Mouse (Mus musculus): ENCODE data around the gene Ntn5. TPM values are rescaled to one million over a fixed set of nuclear protein-coding genes. Genes with fewer than 3 reads are reported as not detected.

Ntn5 gene
- polyA plus RNA-seq, 1 experiment from 2014 or later: 0.94 TPM

DNA sequence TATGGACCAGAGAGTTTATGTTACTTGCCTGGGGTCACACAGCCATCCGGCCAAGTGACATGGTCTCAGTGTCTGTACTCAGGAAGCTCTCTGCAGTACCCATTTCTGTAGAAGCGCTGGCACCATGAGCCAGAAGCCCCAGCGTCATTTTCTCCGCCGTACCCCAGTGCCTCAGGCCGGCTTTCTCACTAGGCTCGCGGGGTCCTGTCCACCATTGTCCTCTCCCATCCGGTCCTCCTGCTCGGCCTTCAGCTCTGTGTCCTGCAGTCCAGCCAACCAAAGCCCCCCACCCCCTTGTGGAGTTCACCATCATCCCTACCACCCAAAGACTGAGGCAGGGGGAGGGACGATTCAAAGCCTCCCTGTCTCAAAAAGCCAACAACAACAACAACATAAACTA is 17.8 kb downstream of the Ntn5 start:
- Histone ChIP-seq H3K4me1 (ENCODE audit: control insufficient read depth, insufficient read depth, low read depth, low read length) (peaks cover 40% of the 10 kb centered on the region), H3K27me3 (replicated peaks; ENCODE audit: control insufficient read depth, insufficient read depth, low read length) (0 out of 2 replicates have a peak, but pooled peaks cover 2% of the 10 kb centered on the region), H3K9me3 (ENCODE audit: control insufficient read depth, low read length) (no peaks in the 10 kb centered on the region), H3K4me3 (ENCODE audit: low read length) (no peak overlapping the region), H3K9ac (ENCODE audit: low read depth, low read length) (no peak overlapping the region), H3K36me3 (ENCODE audit: control insufficient read depth, insufficient read depth, low read length) (no peaks in the 10 kb centered on the region), H3K27ac (ENCODE audit: low read depth, low read length) (no peak overlapping the region), H3K4me2 (ENCODE audit: low read length) (peak overlapping the region; percentile 62)
- 85% methylated on average over 11 of the region's 11 CpGs for WGBS
- no peak for ATAC-seq

DNA sequence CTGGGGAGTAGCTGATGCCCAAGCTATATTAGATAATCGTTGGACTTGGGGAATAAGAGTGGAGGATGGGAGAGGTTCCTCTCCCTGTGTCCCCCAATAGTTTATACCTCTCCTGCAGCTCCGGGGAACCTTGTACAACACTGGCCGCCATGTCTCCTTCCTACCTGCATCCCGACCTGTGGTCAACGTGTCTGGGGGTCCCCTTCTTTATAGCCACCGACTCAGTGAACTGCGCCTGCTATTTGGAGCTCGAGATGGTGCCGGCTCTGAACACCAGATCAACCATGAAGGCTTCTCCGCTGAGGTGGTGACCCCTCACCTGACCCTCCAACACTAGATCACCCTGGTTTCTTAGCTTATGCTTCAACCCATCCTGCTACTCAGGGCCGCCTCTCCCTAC is 18.5 kb downstream of the Ntn5 start:
- Histone ChIP-seq H3K9me3 (ENCODE audit: control insufficient read depth, low read length) (no peaks in the 10 kb centered on the region), H3K4me2 (ENCODE audit: low read length) (no peak overlapping the region), H3K36me3 (ENCODE audit: control insufficient read depth, insufficient read depth, low read length) (no peaks in the 10 kb centered on the region), H3K27ac (ENCODE audit: low read depth, low read length) (no peak overlapping the region), H3K4me1 (ENCODE audit: control insufficient read depth, insufficient read depth, low read depth, low read length) (peaks cover 47% of the 10 kb centered on the region), H3K27me3 (replicated peaks; ENCODE audit: control insufficient read depth, insufficient read depth, low read length) (0 out of 2 replicates have a peak, but pooled peaks cover 2% of the 10 kb centered on the region), H3K9ac (ENCODE audit: low read depth, low read length) (no peak overlapping the region), H3K4me3 (ENCODE audit: low read length) (no peak overlapping the region)
- WGBS: 87% methylated on average over 11 of the region's 11 CpGs
- ATAC-seq: no peak

- Histone ChIP-seq H3K4me2 (ENCODE audit: low read length) (peak overlapping the region; percentile 98), H3K9ac (ENCODE audit: low read depth, low read length) (no peak overlapping the region), H3K27me3 (replicated peaks; ENCODE audit: control insufficient read depth, insufficient read depth, low read length) (0 out of 2 replicates have a peak, but pooled peaks cover 2% of the 10 kb centered on the region), H3K4me1 (ENCODE audit: control insufficient read depth, insufficient read depth, low read depth, low read length) (peaks cover 54% of the 10 kb centered on the region), H3K9me3 (ENCODE audit: control insufficient read depth, low read length) (no peaks in the 10 kb centered on the region), H3K4me3 (ENCODE audit: low read length) (no peak overlapping the region), H3K36me3 (ENCODE audit: control insufficient read depth, insufficient read depth, low read length) (no peaks in the 10 kb centered on the region), H3K27ac (ENCODE audit: low read depth, low read length) (no peak overlapping the region; the same call in 1 of the 2 replicates)
- ATAC-seq: no peak
- WGBS: 89% methylated on average over 17 of the region's 17 CpGs
Observed at GRCm38 (mm10) chr7:45702809-45703520, 19.1 kb downstream of the Ntn5 start.

DNA sequence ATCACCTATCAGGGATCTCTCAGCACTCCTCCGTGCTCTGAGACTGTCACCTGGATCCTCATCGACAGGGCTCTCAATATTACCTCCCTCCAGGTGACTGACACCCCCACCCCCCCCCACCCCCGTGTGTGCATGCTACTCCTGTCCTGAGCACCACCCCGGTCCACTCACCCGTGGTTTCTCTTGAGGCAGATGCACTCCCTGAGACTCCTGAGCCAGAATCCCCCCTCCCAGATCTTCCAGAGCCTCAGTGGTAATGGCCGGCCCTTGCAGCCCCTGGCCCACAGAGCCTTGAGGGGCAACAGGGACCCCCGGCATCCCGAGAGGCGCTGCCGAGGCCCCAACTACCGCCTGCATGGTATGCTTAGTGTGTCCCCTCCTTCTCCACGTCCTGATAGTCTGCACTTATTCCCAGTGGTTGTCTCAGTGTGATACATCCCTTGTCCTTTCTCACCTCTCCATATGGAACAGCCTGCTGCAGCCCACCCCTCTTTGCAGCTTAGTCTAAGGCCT is 19.8 kb downstream of the Ntn5 start:
- Histone ChIP-seq H3K4me1 (ENCODE audit: control insufficient read depth, insufficient read depth, low read depth, low read length) (peaks cover 60% of the 10 kb centered on the region), H3K27me3 (replicated peaks; ENCODE audit: control insufficient read depth, insufficient read depth, low read length) (no peaks in the 10 kb centered on the region), H3K36me3 (ENCODE audit: control insufficient read depth, insufficient read depth, low read length) (no peaks in the 10 kb centered on the region), H3K9me3 (ENCODE audit: control insufficient read depth, low read length) (no peaks in the 10 kb centered on the region), H3K4me2 (ENCODE audit: low read length) (peak overlapping the region; percentile 98), H3K4me3 (ENCODE audit: low read length) (peak overlapping the region; percentile 62), H3K9ac (ENCODE audit: low read depth, low read length) (peak overlapping the region; percentile 64), H3K27ac (ENCODE audit: low read depth, low read length) (peak overlapping the region; percentile 83)
- 35% methylated on average over 12 of the region's 12 CpGs for whole genome bisulfite sequencing
- no peak; the same call in 1 of the 2 replicates for ATAC-seq

DNA sequence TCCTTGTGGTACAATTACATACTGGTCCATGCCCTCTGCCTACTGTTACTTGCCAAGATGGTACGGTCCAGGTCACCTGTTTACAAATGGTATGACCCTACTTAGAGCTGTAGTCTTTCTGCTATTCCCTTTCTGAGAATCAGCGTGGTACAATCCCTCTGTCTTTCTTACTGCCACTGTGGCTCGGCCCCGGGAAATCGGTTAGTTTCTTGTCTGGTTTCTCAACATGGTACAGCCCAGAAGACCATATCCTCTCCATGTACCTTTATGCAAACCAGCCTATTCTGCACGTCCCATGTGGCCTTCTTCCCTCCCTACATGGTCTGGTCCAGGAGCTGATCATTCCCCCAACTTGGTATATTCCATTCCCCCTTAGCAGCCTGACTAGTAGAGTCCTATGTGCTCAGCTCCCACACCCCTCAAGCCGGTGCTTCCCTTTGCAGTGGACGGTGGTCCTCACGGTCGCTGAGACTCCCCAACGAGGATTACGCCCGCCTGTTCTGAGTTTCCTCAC is 20.3 kb downstream of the Ntn5 start:
- no peaks in the 10 kb centered on the region for H3K9me3 ChIP-seq (ENCODE audit: control insufficient read depth, low read length)
- peak overlapping the region; percentile 64 for H3K9ac ChIP-seq (ENCODE audit: low read depth, low read length)
- WGBS: 1% methylated on average over 13 of the region's 13 CpGs
- H3K4me1 ChIP-seq (ENCODE audit: control insufficient read depth, insufficient read depth, low read depth, low read length): peaks cover 64% of the 10 kb centered on the region
- peak overlapping the region; percentile 62 for H3K4me3 ChIP-seq (ENCODE audit: low read length)
- H3K27ac ChIP-seq (ENCODE audit: low read depth, low read length): peak overlapping the region; percentile 83
- ATAC-seq: peak; percentile 56
- H3K4me2 ChIP-seq (ENCODE audit: low read length): peak overlapping the region; percentile 98
- H3K27me3 ChIP-seq (replicated peaks; ENCODE audit: control insufficient read depth, insufficient read depth, low read length): no peaks in the 10 kb centered on the region
- no peaks in the 10 kb centered on the region for H3K36me3 ChIP-seq (ENCODE audit: control insufficient read depth, insufficient read depth, low read length)

GRCm38 (mm10) chr7:45704730-45705442 is 21.1 kb downstream of the Ntn5 start, which contains the start of gene Dbp:
Dbp (plus strand) TSS chr7:45705088.
- WGBS: 0% methylated on average over 36 of the region's 36 CpGs
- Histone ChIP-seq H3K4me2 (ENCODE audit: low read length) (peak within 1 kb of the TSS; percentile 98), H3K9ac (ENCODE audit: low read depth, low read length) (peak within 1 kb of the TSS; percentile 77), H3K9me3 (ENCODE audit: control insufficient read depth, low read length) (no peaks in the 10 kb centered on the region), H3K4me1 (ENCODE audit: control insufficient read depth, insufficient read depth, low read depth, low read length) (peaks cover 72% of the 10 kb centered on the region), H3K27me3 (replicated peaks; ENCODE audit: control insufficient read depth, insufficient read depth, low read length) (no peaks in the 10 kb centered on the region), H3K27ac (ENCODE audit: low read depth, low read length) (peak within 1 kb of the TSS; percentile 83), H3K36me3 (ENCODE audit: control insufficient read depth, insufficient read depth, low read length) (no peaks in the 10 kb centered on the region), H3K4me3 (ENCODE audit: low read length) (peak within 1 kb of the TSS; percentile 62)
- ATAC-seq: peak; percentile 89

DNA sequence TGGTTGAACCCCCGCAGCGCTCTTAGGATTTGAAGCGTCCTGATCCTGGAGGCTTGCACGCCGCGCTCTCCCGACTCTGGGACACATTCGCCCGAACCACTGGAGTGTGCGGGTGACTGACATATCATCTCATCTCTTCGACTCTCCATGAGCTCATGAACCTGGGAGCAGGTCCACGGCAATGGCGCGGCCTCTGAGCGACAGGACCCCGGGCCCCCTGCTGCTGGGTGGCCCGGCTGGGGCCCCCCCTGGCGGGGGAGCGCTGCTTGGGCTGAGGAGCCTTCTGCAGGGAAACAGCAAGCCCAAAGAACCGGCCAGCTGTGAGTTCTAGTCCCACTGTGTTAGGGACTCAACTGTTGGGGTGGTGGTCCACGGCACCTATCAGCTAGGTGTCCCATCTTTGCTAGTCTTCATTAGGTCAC is 21.6 kb downstream of the Ntn5 start:
- Histone ChIP-seq H3K9ac (ENCODE audit: low read depth, low read length) (peak overlapping the region; percentile 77), H3K27me3 (replicated peaks; ENCODE audit: control insufficient read depth, insufficient read depth, low read length) (no peaks in the 10 kb centered on the region), H3K27ac (ENCODE audit: low read depth, low read length) (peak overlapping the region; percentile 63), H3K4me1 (ENCODE audit: control insufficient read depth, insufficient read depth, low read depth, low read length) (peaks cover 70% of the 10 kb centered on the region), H3K36me3 (ENCODE audit: control insufficient read depth, insufficient read depth, low read length) (peaks cover 3% of the 10 kb centered on the region), H3K9me3 (ENCODE audit: control insufficient read depth, low read length) (no peaks in the 10 kb centered on the region), H3K4me3 (ENCODE audit: low read length) (peak overlapping the region; percentile 62), H3K4me2 (ENCODE audit: low read length) (peak overlapping the region; percentile 98)
- ATAC-seq: no peak
- 1% methylated on average over 21 of the region's 21 CpGs for WGBS

DNA sequence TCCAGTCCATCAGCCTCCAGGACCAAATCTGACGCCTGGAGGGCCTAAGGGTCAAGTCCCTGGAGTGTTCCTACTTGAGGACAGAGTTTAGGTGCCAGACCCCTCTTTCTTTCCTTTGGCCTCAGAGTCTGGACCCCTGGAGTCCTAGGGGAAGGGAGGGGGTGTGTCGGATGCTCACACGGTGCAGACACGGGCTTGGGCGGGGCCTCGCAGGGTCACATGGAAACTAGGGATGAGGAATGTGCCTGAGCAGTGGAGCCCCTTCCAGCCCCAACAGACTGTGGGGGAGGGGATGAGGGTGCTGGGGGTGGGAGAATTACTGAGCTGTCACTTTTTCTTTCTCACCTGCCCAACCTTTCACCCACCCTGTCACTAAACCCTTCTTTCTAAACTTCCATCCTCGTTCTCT is 22.1 kb downstream of the Ntn5 start:
- H3K9ac ChIP-seq (ENCODE audit: low read depth, low read length): peak overlapping the region; percentile 77
- H3K27ac ChIP-seq (ENCODE audit: low read depth, low read length): no peak overlapping the region
- peaks cover 4% of the 10 kb centered on the region for H3K36me3 ChIP-seq (ENCODE audit: control insufficient read depth, insufficient read depth, low read length)
- no peaks in the 10 kb centered on the region for H3K9me3 ChIP-seq (ENCODE audit: control insufficient read depth, low read length)
- peak overlapping the region; percentile 98 for H3K4me2 ChIP-seq (ENCODE audit: low read length)
- H3K27me3 ChIP-seq (replicated peaks; ENCODE audit: control insufficient read depth, insufficient read depth, low read length): no peaks in the 10 kb centered on the region
- ATAC-seq: no peak
- H3K4me1 ChIP-seq (ENCODE audit: control insufficient read depth, insufficient read depth, low read depth, low read length): peaks cover 67% of the 10 kb centered on the region
- under 1% methylated on average over 7 of the region's 7 CpGs for WGBS
- peak overlapping the region; percentile 62 for H3K4me3 ChIP-seq (ENCODE audit: low read length)
